Mouse (Mus musculus) heart, embryonic 12.5 days (tissue): ENCODE measurements around the gene 1500015O10Rik. TPM values are rescaled to one million over a fixed set of nuclear protein-coding genes. Genes with fewer than 3 reads are reported as not detected.

ENCODE experiments used
- ATAC-seq: fragments of 200-750 bp; cut with Nextera tagmentation; 2 replicates; pipeline ENCODE4 v1.8.0; 2017; ENCODE audit warnings: moderate TSS enrichment, moderate library complexity; ENCODE audit not compliant: insufficient number of reproducible peaks, low FRiP score
- H3K27ac ChIP-seq: fragments of 300-500 bp; sonication (generic); 2 replicates; pipeline ENCODE4 v1.5.1; 2016; ENCODE audit warnings: mild to moderate bottlenecking, moderate library complexity; ENCODE audit not compliant: poor library complexity, severe bottlenecking
- H3K27me3 ChIP-seq: fragments of 300-500 bp; sonication (generic); replicated peaks from 2 replicates; pipeline ENCODE4 v1.6.1; 2016; ENCODE audit warnings: mild to moderate bottlenecking, moderate library complexity
- H3K36me3 ChIP-seq: fragments of 300-500 bp; sonication (generic); 2 replicates; pipeline ENCODE4 v1.6.1; 2016; ENCODE audit warnings: mild to moderate bottlenecking, moderate library complexity
- H3K4me1 ChIP-seq: fragments of 300-500 bp; sonication (generic); replicated peaks from 2 replicates; pipeline ENCODE4 v1.6.1; 2016; ENCODE audit warnings: mild to moderate bottlenecking
- H3K4me2 ChIP-seq: fragments of 300-500 bp; sonication (generic); 2 replicates; pipeline ENCODE4 v1.6.1; 2016; ENCODE audit warnings: mild to moderate bottlenecking, moderate library complexity
- H3K4me3 ChIP-seq: fragments of 300-500 bp; sonication (generic); 2 replicates; pipeline ENCODE4 v1.5.1; 2016; ENCODE audit warnings: mild to moderate bottlenecking
- H3K9ac ChIP-seq: fragments of 300-500 bp; sonication (generic); 2 replicates; pipeline ENCODE4 v1.6.1; 2016; ENCODE audit warnings: mild to moderate bottlenecking, moderate library complexity
- H3K9me3 ChIP-seq: fragments of 300-500 bp; sonication (generic); replicated peaks from 2 replicates; pipeline ENCODE4 v1.6.1; 2016; ENCODE audit warnings: mild to moderate bottlenecking, moderate library complexity
- WGBS: fragments of 180-500 bp; shearing (Covaris S2); methylation state at CpG from one replicate; pipeline ENCODE4 v1.1.7; 2016; 5-methylcytosine and 5-hydroxymethylcytosine counted together
- polyA plus RNA-seq: library from polyadenylated mRNA; unstranded; fragments of >200 nt; fragmentation: Nextera tagmentation; extraction: Ambion mirVana; gene quantifications from 2 replicates; pipeline ENCODE4 v1.2.1, GENCODE M21; 2016

1500015O10Rik gene
- polyA plus RNA-seq: 3.2 and 3.6 TPM in 2 replicates

GRCm38 (mm10) chr1:43730491-43730924 lies at the start of gene 1500015O10Rik:
1500015O10Rik (plus strand) TSS chr1:43730602.
- no peak within 1 kb of the TSS for H3K4me2 ChIP-seq
- no peaks in the 10 kb centered on the region for H3K9me3 ChIP-seq
- 0 out of 2 replicates have a peak, but pooled peaks cover 5% of the 10 kb centered on the region for H3K4me1 ChIP-seq
- 50% methylated on average over 16 of the region's 16 CpGs for WGBS
- H3K9ac ChIP-seq: no peak within 1 kb of the TSS
- H3K4me3 ChIP-seq: no peak within 1 kb of the TSS
- ATAC-seq: no peak; the same call in 1 of the 2 replicates
- no peaks in the 10 kb centered on the region for H3K36me3 ChIP-seq
- H3K27ac ChIP-seq: no peak within 1 kb of the TSS
- H3K27me3 ChIP-seq: no peaks in the 10 kb centered on the region

DNA sequence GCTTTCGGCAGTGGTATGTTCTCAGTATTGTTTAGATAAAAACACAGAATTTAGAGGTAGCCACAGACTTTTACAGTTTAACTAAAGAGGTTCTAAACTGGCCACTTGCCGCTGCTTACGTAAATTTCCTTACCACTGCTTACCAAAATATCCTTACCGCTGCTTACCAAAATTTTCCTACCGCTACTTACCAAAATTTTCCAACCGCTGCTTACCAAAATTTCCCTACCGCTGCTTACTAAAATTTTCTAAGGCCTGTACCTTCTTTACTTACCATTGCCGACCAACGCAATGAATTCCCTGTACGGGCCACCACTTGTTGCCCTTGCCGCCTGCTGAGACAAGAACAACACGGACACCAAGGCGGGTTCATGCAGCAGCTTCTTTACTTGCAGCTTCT lies 40.4 kb upstream of the 1500015O10Rik start:
- Histone ChIP-seq H3K36me3 (no peaks in the 10 kb centered on the region), H3K27ac (no peak overlapping the region), H3K4me1 (peaks cover 16% of the 10 kb centered on the region), H3K9ac (no peak overlapping the region), H3K4me3 (no peak overlapping the region), H3K27me3 (no peaks in the 10 kb centered on the region), H3K9me3 (peaks cover 21% of the 10 kb centered on the region), H3K4me2 (no peak overlapping the region)
- ATAC-seq: no peak
- 83% methylated on average over 13 of the region's 13 CpGs for WGBS

DNA sequence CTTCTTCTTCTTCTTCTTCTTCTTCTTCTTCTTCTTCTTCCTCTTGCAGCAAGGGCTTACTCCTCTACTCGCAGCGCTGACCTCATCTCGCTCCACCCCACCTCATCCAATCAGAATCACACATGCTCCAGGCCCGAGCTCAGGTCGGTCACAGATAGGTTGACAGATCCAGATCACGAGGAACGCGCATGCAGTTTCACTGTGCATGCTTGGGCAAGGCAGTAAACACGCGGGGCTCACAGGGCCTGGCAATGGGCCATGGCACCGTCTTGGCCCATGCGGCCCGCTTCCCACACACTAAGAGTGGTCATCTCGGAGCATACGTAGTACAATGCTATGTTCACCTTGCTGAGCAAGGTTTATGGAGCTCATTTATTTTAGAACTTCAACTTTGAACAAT lies 39.9 kb upstream of the 1500015O10Rik start:
- 88% methylated on average over 15 of the region's 15 CpGs for WGBS
- peaks cover 21% of the 10 kb centered on the region for H3K9me3 ChIP-seq

DNA sequence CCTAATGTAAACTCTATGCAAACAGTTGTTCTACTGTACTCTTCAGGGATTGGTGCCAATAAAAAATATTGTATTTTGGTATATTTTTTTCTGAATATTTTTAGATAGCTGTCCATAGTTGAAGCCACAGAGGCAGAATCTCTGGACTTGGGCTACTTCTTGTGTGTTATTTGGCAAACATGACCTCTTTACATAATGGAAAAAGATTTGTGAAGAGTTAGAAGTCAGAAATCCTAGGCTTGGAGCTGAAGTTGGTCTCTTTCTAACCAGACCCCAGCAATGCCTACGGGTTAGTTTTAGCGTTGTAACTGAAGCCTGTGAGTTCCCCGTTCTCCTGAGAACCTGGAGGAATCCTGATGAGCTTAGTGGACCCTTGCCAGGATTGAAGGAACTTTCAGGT lies 36.3 kb upstream of the 1500015O10Rik start:
- 74% methylated on average over 3 of the region's 3 CpGs for WGBS
- peak overlapping the region; percentile 92 for H3K27ac ChIP-seq
- H3K9ac ChIP-seq: no peak overlapping the region
- ATAC-seq: no peak
- no peak overlapping the region for H3K4me2 ChIP-seq
- 0 out of 2 replicates have a peak, but pooled peaks cover 5% of the 10 kb centered on the region for H3K9me3 ChIP-seq
- no peaks in the 10 kb centered on the region for H3K27me3 ChIP-seq
- no peaks in the 10 kb centered on the region for H3K36me3 ChIP-seq
- peaks cover 31% of the 10 kb centered on the region for H3K4me1 ChIP-seq
- no peak overlapping the region for H3K4me3 ChIP-seq

More for the DNA sequence above, 39.9 kb upstream of the 1500015O10Rik start:
- ATAC-seq: no peak
- no peaks in the 10 kb centered on the region for H3K27me3 ChIP-seq
- H3K4me3 ChIP-seq: no peak overlapping the region
- no peak overlapping the region for H3K4me2 ChIP-seq
- H3K9ac ChIP-seq: no peak overlapping the region
- peaks cover 21% of the 10 kb centered on the region for H3K4me1 ChIP-seq
- H3K27ac ChIP-seq: no peak overlapping the region
- H3K36me3 ChIP-seq: no peaks in the 10 kb centered on the region

DNA sequence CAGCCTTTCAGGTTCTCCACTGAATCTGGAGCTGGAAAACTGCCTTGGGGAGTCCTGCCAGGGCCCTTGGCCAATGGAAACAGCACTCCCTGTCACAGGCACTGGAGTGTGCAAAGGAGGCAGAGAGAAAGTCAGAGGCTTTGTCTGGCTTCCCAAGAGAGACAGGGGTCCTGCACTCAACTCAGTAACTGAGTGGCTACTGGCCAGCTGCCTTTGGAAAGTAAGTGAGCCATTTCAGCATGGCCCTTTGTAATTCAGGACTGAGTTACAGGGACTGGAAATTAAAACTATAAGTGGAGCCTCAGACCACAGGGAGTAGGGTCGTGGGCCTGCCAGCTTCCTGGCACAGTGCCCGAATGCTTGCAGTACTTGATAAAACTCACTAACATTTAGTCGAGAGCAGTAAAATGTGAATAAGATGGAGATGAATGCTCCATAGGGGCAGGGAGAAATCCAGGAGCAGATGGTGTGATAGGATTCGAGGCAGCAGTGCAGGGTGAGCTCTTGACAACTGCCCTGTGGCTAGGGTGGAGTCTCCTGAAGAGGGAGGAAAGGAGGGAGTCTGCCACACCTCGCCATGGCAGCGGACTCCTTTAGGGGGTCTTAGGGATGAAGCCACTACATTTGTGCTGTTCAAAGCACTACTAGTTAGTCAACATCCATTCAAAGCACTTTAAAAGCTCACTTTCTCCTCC lies 35.4 kb upstream of the 1500015O10Rik start:
- H3K4me1 ChIP-seq: peaks cover 33% of the 10 kb centered on the region
- WGBS: 20% methylated on average over 6 of the region's 6 CpGs
- peak overlapping the region; percentile 92 for H3K27ac ChIP-seq
- H3K9me3 ChIP-seq: 0 out of 2 replicates have a peak, but pooled peaks cover 5% of the 10 kb centered on the region
- H3K27me3 ChIP-seq: no peaks in the 10 kb centered on the region
- no peaks in the 10 kb centered on the region for H3K36me3 ChIP-seq
- H3K4me2 ChIP-seq: peak overlapping the region; percentile 27
- no peak overlapping the region for H3K4me3 ChIP-seq
- H3K9ac ChIP-seq: no peak overlapping the region
- ATAC-seq: peak; percentile 75

GRCm38 (mm10) chr1:43698577-43699000 lies 31.8 kb upstream of the 1500015O10Rik start:
- Histone ChIP-seq H3K4me1 (peaks cover 27% of the 10 kb centered on the region), H3K9me3 (no peaks in the 10 kb centered on the region), H3K27me3 (no peaks in the 10 kb centered on the region), H3K9ac (0 out of 2 replicates have a peak overlapping the region, but pooled peaks have one; percentile 13), H3K4me2 (peak overlapping the region; percentile 12; the same call in 1 of the 2 replicates), H3K27ac (peak overlapping the region; percentile 92), H3K36me3 (no peaks in the 10 kb centered on the region), H3K4me3 (no peak overlapping the region)
- WGBS: 13% methylated on average over 4 of the region's 4 CpGs
- ATAC-seq: peak; percentile 89

DNA sequence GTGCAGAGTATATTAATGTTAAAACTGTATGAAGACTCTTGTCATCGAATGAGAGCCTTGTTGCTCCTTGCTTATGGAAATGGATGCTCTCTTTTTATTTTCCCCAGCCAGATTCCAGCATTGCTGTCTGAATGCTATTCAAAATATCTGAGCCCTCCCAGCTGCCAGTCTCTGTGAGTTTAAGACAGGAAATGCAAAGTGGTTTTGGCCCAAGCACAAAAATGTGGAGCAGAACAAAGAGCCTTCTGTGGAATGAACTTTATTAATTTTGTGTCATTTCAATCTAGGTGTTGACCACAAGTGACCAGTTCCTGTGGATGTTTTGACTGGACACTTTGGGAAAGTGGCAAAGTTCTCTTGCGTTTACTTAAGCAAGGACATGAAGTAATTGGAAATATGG lies 15.6 kb upstream of the 1500015O10Rik start:
- Histone ChIP-seq H3K27ac (no peak overlapping the region), H3K4me2 (no peak overlapping the region), H3K27me3 (no peaks in the 10 kb centered on the region), H3K36me3 (no peaks in the 10 kb centered on the region), H3K4me1 (0 out of 2 replicates have a peak, but pooled peaks cover 8% of the 10 kb centered on the region), H3K9me3 (no peaks in the 10 kb centered on the region), H3K9ac (no peak overlapping the region), H3K4me3 (no peak overlapping the region)
- no peak for ATAC-seq
- 70% methylated on average over 2 of the region's 2 CpGs for WGBS

DNA sequence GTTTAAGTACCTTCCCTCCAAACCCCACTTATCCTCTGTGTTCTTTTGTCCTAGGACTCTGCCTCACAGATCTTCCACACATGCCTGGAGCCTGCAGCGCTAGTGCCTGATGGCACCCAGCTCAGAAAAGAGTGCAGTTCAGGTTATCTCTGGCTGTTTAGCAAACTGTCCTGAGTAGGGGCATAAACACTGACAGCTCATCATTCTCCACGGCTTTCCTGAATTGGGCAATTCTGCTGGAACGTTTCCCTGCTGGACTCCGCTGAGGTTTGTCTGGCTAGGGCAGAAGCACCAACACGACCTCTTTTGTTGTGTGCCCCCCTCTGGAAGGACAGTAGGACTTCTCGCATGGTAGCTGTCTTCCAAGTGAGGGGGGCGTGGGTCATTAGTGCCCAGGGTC lies 12.4 kb upstream of the 1500015O10Rik start:
- no peaks in the 10 kb centered on the region for H3K9me3 ChIP-seq

GRCm38 (mm10) chr1:43718793-43719192 lies 11.6 kb upstream of the 1500015O10Rik start:
- Histone ChIP-seq H3K27ac (no peak overlapping the region), H3K27me3 (no peaks in the 10 kb centered on the region), H3K4me3 (no peak overlapping the region), H3K9ac (no peak overlapping the region), H3K9me3 (no peaks in the 10 kb centered on the region), H3K36me3 (no peaks in the 10 kb centered on the region), H3K4me1 (0 out of 2 replicates have a peak, but pooled peaks cover 8% of the 10 kb centered on the region), H3K4me2 (no peak overlapping the region)
- ATAC-seq: no peak
- WGBS: 81% methylated on average over 2 of the region's 2 CpGs

More for the DNA sequence above, 12.4 kb upstream of the 1500015O10Rik start:
- 63% methylated on average over 7 of the region's 7 CpGs for WGBS
- no peaks in the 10 kb centered on the region for H3K27me3 ChIP-seq
- 0 out of 2 replicates have a peak, but pooled peaks cover 8% of the 10 kb centered on the region for H3K4me1 ChIP-seq
- H3K9ac ChIP-seq: no peak overlapping the region
- no peak overlapping the region for H3K27ac ChIP-seq
- no peak overlapping the region for H3K4me2 ChIP-seq
- H3K4me3 ChIP-seq: no peak overlapping the region
- ATAC-seq: no peak
- H3K36me3 ChIP-seq: no peaks in the 10 kb centered on the region

GRCm38 (mm10) chr1:43722459-43722858 lies 7.9 kb upstream of the 1500015O10Rik start:
- H3K27ac ChIP-seq: no peak overlapping the region
- no peak for ATAC-seq
- no peaks in the 10 kb centered on the region for H3K27me3 ChIP-seq
- 72% methylated on average over 1 of the region's 1 CpGs for WGBS
- H3K4me3 ChIP-seq: no peak overlapping the region
- H3K9me3 ChIP-seq: no peaks in the 10 kb centered on the region
- no peaks in the 10 kb centered on the region for H3K36me3 ChIP-seq
- no peaks in the 10 kb centered on the region for H3K4me1 ChIP-seq
- H3K9ac ChIP-seq: no peak overlapping the region
- no peak overlapping the region for H3K4me2 ChIP-seq

DNA sequence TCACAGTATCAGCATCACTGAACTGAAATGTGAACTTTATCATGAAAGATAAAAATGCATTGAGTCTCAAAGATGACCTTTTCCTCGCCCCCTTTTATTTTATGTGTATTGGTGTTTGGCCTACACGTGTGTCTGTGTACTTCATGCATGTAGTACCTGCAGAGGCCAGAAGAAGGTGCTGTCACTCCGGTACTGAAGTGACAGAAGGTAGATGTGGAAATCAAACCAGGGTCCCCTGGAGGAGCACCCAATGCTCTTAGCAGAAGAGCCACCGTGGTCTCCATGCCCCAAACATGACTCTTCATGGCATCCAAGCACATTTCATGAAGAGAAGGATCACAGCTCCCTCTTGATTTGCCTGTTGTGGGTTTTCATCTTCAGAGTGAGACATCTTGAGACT lies 1.7 kb downstream of the 1500015O10Rik start:
- 72% methylated on average over 4 of the region's 4 CpGs for WGBS
- no peaks in the 10 kb centered on the region for H3K9me3 ChIP-seq
- H3K27me3 ChIP-seq: no peaks in the 10 kb centered on the region
- H3K9ac ChIP-seq: no peak overlapping the region
- H3K4me1 ChIP-seq: 0 out of 2 replicates have a peak, but pooled peaks cover 5% of the 10 kb centered on the region
- H3K36me3 ChIP-seq: no peaks in the 10 kb centered on the region
- ATAC-seq: no peak
- no peak overlapping the region for H3K27ac ChIP-seq
- no peak overlapping the region for H3K4me3 ChIP-seq
- no peak overlapping the region for H3K4me2 ChIP-seq
